In the genomic region with DNA sequence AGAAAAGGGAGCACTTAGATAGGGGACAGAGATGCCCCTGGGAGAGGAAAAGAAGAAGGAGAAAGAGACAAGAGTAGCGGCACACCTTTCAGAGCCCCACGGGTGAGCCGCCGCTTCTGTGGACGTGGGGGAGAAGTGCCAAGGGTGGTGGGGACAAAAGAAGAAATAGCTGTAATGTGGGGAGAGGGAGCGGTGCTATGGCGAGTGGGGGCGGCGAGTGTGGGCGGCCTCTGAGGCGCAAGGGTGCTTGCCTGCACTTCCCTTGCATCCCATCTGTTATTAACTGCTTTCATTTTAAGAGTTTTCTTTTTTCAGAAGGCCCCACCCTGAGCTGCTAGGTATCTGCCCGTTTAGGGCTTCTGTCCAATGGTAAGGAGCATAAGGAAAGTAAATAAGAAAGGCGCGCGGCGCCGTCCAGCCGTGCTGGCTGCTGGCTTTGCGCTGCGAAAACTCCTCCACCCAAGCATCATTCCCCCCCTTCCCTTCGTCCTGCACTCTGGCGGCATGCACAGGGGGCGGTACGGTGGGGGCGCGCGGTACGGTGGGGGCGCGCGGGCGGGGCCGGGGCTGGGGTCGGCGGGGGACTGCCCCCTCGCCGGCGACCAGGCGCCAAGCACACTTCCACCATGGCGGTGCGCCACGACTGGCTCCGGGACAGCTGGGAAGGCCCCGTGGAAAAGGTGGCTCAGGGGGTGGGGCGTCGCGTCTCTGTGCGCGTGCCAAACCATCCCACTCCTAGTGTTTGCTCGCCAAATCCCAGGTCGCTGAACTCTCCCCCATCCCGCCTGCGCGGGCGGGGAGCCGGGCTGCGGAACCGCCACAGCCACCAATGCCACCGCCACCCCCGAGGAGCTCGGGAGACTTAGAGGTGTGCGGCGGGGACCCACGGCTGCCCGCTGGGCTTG, we compare ENCODE assay signal across 7 mouse cellular contexts. TPM values are rescaled to one million over a fixed set of nuclear protein-coding genes. Genes with fewer than 3 reads are reported as not detected.
DNase-seq lines count a peak whose midpoint lies in the region; ATAC-seq and TF ChIP-seq lines count a peak whose summit lies in the region.

No protein-coding gene starts in this region.

- no peak for TF ChIP-seq CTCF in left cerebral cortex, adult 2 months (IDR thresholded peaks at IDR 0.05)
- TF ChIP-seq CTCF in Patski (IDR thresholded peaks at IDR 0.05) = no peak

- DNase-seq in left cerebral cortex, adult 2 months (ENCODE audit: extremely low spot score in 1 of 2, low spot score in 2 of 2) = peak; percentile 32 to 68
- DNase-seq in left cerebral cortex, adult 11 months (ENCODE audit: low spot score) = no peak
- DNase-seq in Patski (ENCODE audit: low read depth, low spot score) = no peak
- peak; percentile 18 for DNase-seq in embryo, embryonic 10 days (ENCODE audit: low spot score)
- DNase-seq in hindbrain, embryonic 14.5 days (ENCODE audit: low spot score) = peak; percentile 31
- no peak for DNase-seq in spleen, postnatal 14 days (ENCODE audit: low spot score in 2 of 2)

- H3K4me1 ChIP-seq in hindbrain, embryonic 14.5 days (replicated peaks; ENCODE audit: control insufficient read depth, insufficient read depth, low read length) = no peaks in the 10 kb centered on the region
- H3K4me1 ChIP-seq in midbrain, embryonic 12.5 days = no peaks in the 10 kb centered on the region

- in situ Hi-C loops in Patski (cut with MboI; ENCODE audit: low pct_unique_long_range_greater_than_20kb) = no loop called here

- ATAC-seq in Patski = peak; percentile 58
- peak; percentile 70 for ATAC-seq in hindbrain, embryonic 14.5 days (ENCODE audit: low FRiP score)
- peak; percentile 74 for ATAC-seq in midbrain, embryonic 12.5 days (ENCODE audit: low FRiP score, low read depth)

- H3K9ac ChIP-seq in hindbrain, embryonic 14.5 days = no peak overlapping the region
- H3K9ac ChIP-seq in midbrain, embryonic 12.5 days (replicated peaks) = no peak overlapping the region

- no peak overlapping the region for H3K27ac ChIP-seq in left cerebral cortex, adult 2 months
- H3K27ac ChIP-seq in hindbrain, embryonic 14.5 days = no peak overlapping the region
- no peak overlapping the region for H3K27ac ChIP-seq in midbrain, embryonic 12.5 days (replicated peaks)

- POLR2A ChIA-PET in Patski (lab: Charles Lee) = no interaction called here

- intact Hi-C loops in left cerebral cortex, adult 2 months (cut with DNase I) = no loop called here

- peaks cover 15% of the 10 kb centered on the region for H3K9me3 ChIP-seq in hindbrain, embryonic 14.5 days (ENCODE audit: control insufficient read depth, low read length)
- H3K9me3 ChIP-seq in midbrain, embryonic 12.5 days = peaks cover 10% of the 10 kb centered on the region

- H3K4me3 ChIP-seq in left cerebral cortex, adult 2 months = peak overlapping the region; percentile 24
- peak overlapping the region; percentile 18 for H3K4me3 ChIP-seq in hindbrain, embryonic 14.5 days (replicated peaks; ENCODE audit: low read length)
- H3K4me3 ChIP-seq in midbrain, embryonic 12.5 days = peak overlapping the region; percentile 30

- no peaks in the 10 kb centered on the region for H3K27me3 ChIP-seq in Patski
- H3K27me3 ChIP-seq in hindbrain, embryonic 14.5 days (ENCODE audit: control insufficient read depth, insufficient read depth, low read length) = no peaks in the 10 kb centered on the region
- H3K27me3 ChIP-seq in midbrain, embryonic 12.5 days = no peaks in the 10 kb centered on the region

- H3K4me2 ChIP-seq in hindbrain, embryonic 14.5 days (replicated peaks) = no peak overlapping the region
- no peak overlapping the region; the same call in 1 of the 2 replicates for H3K4me2 ChIP-seq in midbrain, embryonic 12.5 days (replicated peaks)

- CTCF ChIA-PET in Patski (lab: Charles Lee) = interaction anchor here (0.6 to 1.3 kb wide), 2 partner anchors 8 to 82 kb away, joined by 3 read pairs; no protein-coding TSS in a partner anchor

- 60% methylated on average over 65 of the region's 65 CpGs for WGBS in hindbrain, embryonic 14.5 days
- WGBS in midbrain, embryonic 12.5 days = 44% methylated on average over 65 of the region's 65 CpGs

- no peaks in the 10 kb centered on the region for H3K36me3 ChIP-seq in hindbrain, embryonic 14.5 days (replicated peaks; ENCODE audit: control insufficient read depth, insufficient read depth)
- H3K36me3 ChIP-seq in midbrain, embryonic 12.5 days = no peaks in the 10 kb centered on the region

RNA-seq across cellular contexts. Expression of gene Aasdhppt, which starts 49.2 kb away (rescaled TPM):
- 10 to 100 TPM; 25.9 to 29.9 TPM for total RNA-seq in left cerebral cortex, adult 2 months (2021)
- polyA plus RNA-seq in Patski (2021) = 20.0 TPM
- polyA plus RNA-seq in hindbrain, embryonic 14.5 days (2014; fragmentation: Nextera tagmentation; extraction: Ambion mirVana) = 34.0 and 36.4 TPM in 2 replicates
- 31.6 and 34.0 TPM in 2 replicates for polyA plus RNA-seq in midbrain, embryonic 12.5 days (2016; fragmentation: Nextera tagmentation; extraction: Ambion mirVana)

RNA-seq across cellular contexts. Expression of gene Kbtbd3, which starts 49.5 kb away (rescaled TPM):
- total RNA-seq in left cerebral cortex, adult 2 months (2021) = 10 to 100 TPM; 11.6 to 12.9 TPM
- 4.5 TPM for polyA plus RNA-seq in Patski (2021)
- polyA plus RNA-seq in hindbrain, embryonic 14.5 days (2014; fragmentation: Nextera tagmentation; extraction: Ambion mirVana) = 13.3 and 14.0 TPM in 2 replicates
- polyA plus RNA-seq in midbrain, embryonic 12.5 days (2016; fragmentation: Nextera tagmentation; extraction: Ambion mirVana) = 9.9 and 10.4 TPM in 2 replicates

Comparison
In these comparisons a context has a peak if more than half of its experiments do, and no peak if none do; other contexts are left out.
1. DNase-seq: peak in left cerebral cortex, adult 2 months (2 of 2), embryo, embryonic 10 days (single experiment) and hindbrain, embryonic 14.5 days (single experiment); none in left cerebral cortex, adult 11 months (single experiment), Patski (single experiment) and spleen, postnatal 14 days (0 of 2).
2. Peak in every context shown above with its lines, with median percentiles within 50 percentile points of each other: H3K4me3 ChIP-seq and ATAC-seq.